Mouse (Mus musculus): ENCODE results near the gene Slc38a10. TPM values are rescaled to one million over a fixed set of nuclear protein-coding genes. Genes with fewer than 3 reads are reported as not detected.

The Slc38a10 gene
- 100 to 1,000 TPM; 115 to 116 TPM for total RNA-seq (2021)

DNA sequence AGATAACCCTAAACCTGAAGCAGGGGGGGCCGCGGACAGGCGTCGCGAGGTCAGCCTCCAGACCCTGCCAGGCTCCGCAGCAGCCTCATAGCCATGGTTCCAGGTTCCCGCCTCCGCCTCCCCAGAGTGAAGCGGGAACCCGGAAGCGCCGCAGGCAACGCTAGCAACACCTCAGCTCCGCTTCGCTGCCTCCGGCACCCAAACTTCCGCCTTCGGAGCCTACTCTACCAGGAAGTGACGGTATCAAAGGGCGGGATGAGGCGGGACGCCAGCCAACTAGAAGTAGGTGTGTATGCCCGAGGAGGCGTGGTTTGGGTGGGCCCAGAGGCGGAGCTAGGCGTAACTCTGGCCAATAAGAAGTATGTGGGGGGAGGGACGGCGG lies at the start of gene Slc38a10:
TSS of gene Slc38a10 (minus strand) at position 234 of the 382 bp plus-strand sequence.
- DNase-seq, result peak; percentile 100

GRCm38 (mm10) chr11:120200621-120201020 lies 49.5 kb upstream of the Slc38a10 start:
- no peak for DNase-seq

DNA sequence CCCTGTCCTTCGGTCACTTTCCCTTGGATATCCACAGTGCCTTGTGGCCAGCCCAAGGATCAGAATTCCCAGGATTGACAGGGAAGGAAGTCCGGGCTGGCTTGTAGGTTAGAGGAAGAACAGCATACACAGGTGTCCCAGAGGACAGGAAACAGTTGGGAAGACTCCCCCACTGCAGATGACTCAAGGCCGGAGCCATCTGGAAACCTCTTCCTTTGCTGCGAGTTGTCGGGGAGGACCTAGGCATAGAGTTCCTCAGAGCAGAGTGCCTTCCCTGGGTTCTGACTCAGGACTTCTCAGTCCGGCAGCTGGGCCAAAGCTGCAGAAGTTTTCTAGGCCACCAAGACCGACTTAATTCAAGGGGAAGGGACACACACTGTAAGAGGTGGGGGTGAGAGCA lies 48.6 kb upstream of the Slc38a10 start:
- DNase-seq, result no peak

GRCm38 (mm10) chr11:120198831-120199230 lies 47.7 kb upstream of the Slc38a10 start:
- DNase-seq, result no peak

DNA sequence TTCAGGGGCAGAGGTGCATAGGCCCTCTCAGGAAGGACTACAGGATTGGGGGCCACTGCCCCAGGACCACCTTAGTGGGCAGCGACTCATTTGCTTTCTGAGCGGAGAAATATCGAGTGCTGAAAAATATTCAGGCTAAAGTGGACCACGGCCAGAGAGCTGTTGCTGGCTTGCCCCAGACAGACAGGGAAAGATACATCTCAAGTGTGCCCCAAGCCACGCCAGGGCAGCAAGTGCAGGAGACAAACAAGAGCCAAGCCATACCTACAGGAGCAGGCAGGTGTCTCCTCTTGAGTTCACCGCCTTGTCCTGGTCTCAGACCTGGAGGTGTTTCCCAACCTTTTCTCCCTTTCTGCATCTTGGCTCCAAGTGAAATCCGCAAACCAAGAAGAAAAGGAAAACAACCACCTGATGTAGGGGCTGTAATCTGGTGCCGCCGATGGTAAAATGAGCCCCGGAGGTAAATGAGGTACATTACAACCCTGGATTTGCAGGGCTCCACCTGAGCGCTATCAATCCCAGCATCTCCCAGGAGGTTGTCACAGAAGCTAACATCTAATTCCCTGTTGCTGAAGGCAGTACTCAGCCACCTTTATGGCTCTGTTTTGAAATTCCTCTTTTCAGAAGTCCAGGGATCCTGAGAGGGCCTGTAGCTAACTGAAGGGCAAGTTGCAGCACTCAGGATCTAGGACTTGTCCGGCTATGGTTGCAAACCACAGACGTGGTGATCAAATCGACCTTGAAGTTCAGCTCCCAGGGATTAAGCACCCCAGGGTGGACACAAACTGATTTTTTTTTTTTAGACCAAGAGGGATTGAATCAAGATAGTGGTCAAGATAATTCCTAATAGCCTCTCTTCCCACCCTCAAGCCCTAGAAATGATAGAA lies 39.6 kb upstream of the Slc38a10 start:
- DNase-seq, result no peak

GRCm38 (mm10) chr11:120189459-120190312 lies 38.5 kb upstream of the Slc38a10 start:
- DNase-seq, result peak; percentile 99

DNA sequence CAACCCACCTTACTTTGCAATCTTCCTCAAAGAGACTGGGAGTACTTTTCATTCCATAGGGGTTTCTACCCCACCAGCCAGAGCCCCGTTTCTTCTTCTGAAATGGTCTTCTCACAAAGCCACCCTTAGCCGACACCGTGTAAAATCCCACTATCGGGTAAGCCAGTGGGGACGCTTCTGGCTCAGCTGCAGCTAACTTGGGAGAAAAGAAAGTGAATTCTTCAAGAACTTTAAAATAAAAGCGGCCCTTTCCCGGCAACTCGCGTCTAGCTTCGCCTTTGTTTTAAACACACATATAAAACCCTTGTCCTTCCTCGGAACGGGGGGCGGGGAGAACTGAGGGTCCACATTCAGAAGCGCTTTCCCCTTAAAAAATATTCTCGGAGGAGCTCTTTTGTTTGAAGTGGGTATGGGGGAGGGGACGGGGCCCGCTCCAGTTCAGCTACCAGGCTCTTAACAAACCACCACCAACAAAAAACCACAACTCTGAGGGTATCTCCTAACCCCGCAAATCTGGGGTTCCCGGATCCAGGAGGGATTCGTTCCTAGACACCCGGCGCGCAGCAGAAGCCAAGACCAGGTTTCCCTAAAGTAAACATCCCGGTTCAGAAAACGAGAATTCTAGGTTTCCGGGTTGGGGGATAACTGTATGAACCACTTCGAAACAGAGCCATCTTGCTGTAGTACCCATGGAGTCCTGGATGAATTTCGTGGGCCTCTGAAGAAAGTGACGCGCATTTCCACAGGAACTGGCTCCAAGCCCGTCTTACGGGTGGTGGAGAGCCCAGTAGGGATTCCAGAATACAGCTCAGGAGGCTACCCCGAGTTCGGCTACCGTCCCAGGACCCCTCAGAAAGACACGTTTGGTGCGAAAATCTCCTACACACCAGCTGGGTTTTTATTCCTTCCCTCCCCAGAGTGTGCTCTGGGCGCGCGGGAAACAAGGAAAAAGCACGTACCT lies 37.6 kb upstream of the Slc38a10 start:
- peak; percentile 68 for DNase-seq

DNA sequence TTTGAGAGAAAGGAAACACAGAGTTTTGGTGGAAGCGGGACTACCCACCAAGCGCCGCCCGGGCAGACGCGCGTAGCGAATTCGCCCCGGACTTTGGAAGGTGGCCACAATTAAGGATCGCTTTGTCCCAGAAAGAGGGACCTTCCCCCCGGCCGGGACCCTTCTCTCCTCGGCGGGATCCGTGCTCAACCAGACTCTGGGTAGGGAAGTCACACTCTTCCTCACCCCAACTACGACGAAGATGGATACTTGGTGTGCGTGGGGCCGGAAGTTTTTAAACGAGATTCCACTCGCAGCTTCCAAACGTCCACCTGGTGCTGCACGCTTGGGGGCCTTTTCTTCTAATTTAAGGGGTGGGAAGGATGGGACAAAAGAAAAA lies 36.9 kb upstream of the Slc38a10 start:
- DNase-seq, result peak; percentile 55

DNA sequence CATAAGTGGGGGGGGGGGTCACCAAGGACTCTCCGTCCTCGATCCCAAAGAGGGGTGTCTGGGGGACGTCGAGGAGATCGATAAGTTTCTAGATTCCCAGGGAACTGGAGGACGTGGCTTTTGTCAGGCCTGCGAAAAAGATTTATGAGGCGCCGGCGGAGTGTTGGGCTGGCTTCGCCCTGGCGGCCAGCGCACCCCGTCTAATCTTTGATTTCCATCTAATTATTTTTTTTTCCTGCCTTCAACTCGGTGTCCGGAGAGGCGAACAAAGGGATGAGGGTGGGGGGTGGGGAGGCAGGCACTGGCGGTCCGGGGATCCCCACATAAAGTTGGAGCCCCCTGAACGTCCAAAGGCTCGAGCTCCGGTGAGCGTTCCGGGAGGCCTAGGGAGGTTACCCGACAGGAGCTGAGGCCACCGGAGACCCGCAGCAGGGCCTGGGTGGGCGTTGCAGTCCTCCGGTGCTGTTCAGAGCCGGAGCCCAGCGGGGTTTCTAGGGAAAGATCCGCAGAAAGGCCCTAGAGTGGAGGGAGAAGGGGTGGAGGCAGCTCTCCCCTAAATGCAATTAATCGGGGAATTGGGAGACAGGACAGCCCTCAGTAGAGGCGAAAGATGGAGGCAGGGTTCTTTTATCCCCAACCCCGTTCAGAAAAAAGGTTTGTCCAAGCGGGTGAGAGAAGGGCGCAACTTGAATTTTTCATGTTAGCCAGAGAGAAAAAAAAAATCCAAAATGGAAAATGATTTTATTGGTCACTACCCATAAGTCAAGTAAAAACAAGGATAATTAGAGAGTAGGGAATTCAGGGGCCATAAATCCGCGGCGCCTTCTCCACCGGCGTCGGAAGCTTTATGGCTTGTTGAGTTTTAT lies 36.3 kb upstream of the Slc38a10 start:
- peak; percentile 40 for DNase-seq

GRCm38 (mm10) chr11:120186821-120187235 lies 35.7 kb upstream of the Slc38a10 start:
- DNase-seq, result peak; percentile 48

- DNase-seq, result no peak
Observed at GRCm38 (mm10) chr11:120186145-120186740, 35.1 kb upstream of the Slc38a10 start.

DNA sequence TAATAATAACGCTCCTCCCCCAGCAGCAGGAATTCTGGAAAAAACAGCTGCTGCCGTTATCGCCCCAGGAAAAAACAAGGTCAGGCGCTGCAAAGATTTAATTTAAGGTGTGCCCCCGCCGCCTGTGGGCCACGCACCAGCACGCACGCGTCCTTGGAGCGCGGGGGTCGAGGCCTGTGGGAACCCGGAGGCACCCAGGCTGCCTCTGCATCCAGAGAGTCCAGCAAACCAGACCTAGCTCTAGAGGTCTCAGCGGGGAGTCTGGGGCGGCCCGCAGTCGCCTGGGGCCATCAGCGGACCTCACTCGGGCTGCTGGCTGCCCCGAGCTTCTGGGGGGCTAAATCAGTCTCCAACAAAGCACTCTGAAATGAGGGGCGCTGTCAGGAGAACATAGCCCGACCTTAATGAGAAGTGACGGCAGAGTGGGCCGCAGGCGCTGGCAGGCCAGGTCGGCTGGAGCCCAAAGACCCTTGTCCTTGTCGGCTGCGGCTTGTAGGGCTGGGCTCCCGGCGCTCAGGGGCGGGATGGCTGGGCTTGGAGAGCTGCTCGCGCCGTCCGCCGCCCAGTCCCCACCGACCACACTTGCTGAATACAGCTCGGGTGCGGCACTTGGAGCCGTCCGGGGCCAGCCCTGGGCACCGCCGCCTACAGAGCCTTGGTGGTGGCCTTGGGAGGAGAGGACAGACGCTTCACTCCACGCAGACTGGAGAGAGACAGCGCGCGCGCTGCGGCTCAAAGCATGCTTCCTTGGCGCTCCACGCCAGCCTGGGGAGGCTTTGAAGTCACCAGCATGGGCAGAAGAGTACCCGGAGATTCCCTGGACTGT lies 34.4 kb upstream of the Slc38a10 start:
- peak; percentile 63 for DNase-seq

- DNase-seq, result peak; percentile 59
Observed at GRCm38 (mm10) chr11:120184371-120185315, 33.5 kb upstream of the Slc38a10 start.

DNA sequence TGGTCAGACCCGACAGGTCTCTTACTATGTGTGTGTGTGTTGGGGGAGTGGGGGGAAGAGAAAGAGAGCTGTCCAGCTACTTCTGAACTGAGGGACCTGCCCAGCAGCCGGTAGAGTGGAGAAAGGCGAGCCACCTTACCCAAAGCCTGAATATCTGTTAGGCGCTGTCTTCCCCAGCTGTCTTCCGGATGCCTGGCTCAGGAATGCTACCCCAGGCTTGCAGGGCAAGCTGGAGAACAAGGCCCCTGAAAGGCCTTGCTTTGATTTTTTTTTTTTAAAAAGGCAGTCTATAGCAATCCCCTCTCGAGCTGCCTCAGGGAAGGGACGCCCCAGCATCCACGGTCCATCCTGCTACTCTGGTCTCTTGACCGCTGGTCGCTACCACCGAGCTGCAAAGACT lies 32.6 kb upstream of the Slc38a10 start:
- DNase-seq, result no peak

GRCm38 (mm10) chr11:120183180-120183579 lies 32.0 kb upstream of the Slc38a10 start:
- no peak for DNase-seq

GRCm38 (mm10) chr11:120182396-120183030 lies 31.4 kb upstream of the Slc38a10 start:
- no peak for DNase-seq

- no peak for DNase-seq
Observed at GRCm38 (mm10) chr11:120181379-120181778, 30.2 kb upstream of the Slc38a10 start.

DNA sequence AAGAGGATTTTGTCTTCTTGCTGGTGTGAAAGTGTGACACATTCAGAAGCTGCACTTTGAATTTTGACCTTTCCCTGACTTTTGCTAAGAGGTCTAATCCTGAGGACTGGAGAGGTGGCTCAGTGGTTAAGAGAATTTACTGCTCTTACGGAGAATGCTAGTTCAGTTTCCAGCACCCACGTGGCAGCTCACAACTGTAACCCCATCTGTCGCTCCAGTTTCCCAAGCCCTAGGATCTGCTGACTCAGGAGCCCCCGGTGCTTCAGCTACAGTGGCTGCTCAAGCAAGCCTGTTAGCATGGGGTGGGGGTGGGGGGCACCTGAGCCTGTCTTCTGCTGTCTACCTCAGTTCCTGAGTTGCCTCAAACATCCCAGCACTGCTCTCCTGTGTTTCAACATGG lies 28.2 kb upstream of the Slc38a10 start:
- no peak for DNase-seq
